Mouse (Mus musculus) adrenal gland (tissue): ENCODE data around the gene Ulk4.

Experiments used
- intact Hi-C: fragments of 180-260 bp; cut with DNase I; formaldehyde crosslinking; loops from one replicate; pipeline ENCODE4 v1.15.1; 2025

Ulk4 gene

DNA sequence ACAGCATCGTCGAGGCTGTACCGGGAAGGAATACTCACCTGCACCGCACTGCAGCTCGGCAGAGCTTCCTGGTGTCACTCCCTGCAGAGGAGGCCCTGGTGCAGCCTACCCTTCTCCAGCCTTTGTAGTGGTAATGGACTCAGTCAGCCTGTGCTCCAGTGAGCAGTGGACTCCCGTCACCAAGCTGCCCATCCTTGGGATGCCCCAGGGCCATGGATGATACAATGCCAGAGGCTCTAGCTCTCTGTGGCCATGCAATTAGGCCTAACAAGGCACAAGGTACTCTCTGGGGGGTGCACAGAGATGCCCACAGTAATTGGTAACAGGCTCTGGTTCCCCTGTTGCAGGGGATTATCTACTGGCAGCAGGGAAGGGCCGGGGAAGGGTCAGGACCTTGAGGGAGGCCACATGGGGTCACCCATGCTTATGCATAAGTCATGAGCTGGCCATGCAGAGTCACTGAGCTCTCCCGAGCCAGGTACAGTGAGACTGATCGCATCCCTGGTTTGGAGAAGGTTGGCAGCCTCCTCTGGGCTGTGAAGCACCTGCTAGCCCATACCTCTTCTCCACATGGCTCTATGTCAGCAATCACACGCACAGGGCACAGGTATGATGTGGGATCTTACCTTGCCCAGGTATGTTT lies 244.6 kb downstream of the Ulk4 start:
- intact Hi-C loops, result no loop called here

- intact Hi-C loops, result no loop called here
Observed at GRCm38 (mm10) chr9:121030949-121031348, 246.0 kb downstream of the Ulk4 start.

DNA sequence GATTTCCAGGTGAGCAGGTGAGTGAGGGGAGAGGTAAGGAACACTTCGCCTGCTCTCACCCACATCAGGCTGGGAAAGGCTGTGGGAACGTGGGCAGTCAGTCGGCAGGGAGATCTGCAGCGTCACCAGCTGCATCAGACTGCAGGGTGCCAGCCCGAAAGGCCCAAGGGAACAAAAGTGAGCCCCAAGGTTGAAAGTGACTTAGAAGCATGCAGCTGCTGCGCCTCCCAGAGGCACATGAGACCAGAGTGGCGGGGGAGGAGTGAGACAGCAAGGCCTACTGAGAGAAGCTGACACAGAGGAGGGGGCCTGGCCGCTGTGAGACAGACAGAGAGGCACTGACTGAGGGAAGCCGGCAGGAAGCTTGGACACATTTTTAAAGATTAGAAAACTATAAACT lies 247.2 kb downstream of the Ulk4 start:
- intact Hi-C loops, result loop anchor here (5.0 kb wide), 1 partner anchor 92 kb away; no protein-coding TSS in a partner anchor

DNA sequence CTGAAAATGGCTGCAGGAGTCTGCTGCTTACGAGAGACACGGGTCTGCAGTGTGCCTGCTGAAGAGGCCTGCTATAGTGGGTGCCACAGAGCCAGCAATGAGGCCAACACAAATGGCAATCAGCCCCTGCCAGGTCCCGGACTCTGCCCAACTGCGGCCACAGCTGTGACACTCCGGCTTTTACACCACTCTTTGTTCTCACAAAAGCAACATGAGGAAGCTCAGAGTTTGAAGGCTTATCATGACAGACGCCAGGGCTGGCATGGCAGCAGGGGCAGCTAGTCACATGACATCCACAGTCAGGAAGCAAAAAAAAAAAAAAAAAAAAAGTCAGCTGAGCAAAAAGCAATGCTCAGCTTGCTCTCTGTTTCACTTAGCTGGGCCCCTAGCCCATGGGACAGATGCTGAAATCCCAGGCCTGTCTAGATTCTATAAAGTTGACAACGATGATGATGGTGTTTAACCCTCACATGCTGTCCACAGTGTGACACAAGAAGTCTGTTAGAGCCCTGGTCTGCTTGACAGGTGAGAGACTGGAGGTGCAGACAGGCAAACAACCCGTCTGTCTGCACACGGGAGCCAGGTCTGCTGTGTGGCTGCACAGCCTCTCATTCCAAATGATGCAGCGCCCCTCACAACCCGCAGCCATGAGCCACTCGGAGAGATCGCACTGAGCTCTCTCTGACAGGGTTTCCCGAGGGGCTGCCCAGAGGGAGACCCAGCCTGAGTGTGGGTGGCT lies 253.3 kb downstream of the Ulk4 start:
- intact Hi-C loops, result no loop called here

- intact Hi-C loops, result no loop called here
Observed at GRCm38 (mm10) chr9:121020360-121020759, 256.6 kb downstream of the Ulk4 start.

GRCm38 (mm10) chr9:121019932-121020331 lies 257.1 kb downstream of the Ulk4 start:
- intact Hi-C loops, result no loop called here

DNA sequence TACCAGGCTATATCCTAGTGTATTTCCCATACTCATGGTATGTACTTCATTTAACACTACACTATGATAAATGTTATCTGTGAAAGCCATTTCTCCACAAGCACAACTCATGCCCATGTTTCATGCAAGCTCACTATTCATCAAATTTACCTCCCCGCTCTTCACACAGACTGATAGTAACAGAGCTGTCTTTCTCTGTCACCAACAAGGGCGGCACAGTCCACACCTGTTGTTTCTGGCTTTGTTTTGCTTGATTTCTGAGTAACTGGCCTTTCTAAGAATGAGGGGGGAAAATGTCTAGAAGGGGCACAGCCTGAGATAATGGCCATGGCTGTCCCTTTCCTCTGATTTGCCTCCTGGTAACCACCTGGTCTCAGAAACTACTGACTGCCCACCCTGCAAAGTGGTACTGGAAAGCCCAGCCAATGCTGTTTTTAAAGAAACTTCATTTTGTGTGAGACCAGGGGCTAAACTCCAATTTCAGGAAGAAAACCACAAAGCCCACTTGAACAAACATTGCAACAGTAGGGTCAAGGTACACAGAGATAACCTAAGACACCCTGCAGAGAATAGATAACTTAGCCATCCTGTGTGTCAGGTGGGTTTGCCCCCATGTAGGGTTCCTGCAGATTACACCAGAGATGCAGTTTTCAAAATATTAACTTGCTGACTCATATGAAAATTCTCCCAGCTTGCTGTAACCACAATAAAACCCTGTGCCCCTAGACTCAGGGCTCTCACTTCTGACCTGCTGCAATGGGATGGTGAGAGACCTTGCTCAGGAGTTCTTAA lies 258.3 kb downstream of the Ulk4 start:
- intact Hi-C loops, result no loop called here

- intact Hi-C loops, result no loop called here
Observed at GRCm38 (mm10) chr9:121015810-121016502, 261.0 kb downstream of the Ulk4 start.

DNA sequence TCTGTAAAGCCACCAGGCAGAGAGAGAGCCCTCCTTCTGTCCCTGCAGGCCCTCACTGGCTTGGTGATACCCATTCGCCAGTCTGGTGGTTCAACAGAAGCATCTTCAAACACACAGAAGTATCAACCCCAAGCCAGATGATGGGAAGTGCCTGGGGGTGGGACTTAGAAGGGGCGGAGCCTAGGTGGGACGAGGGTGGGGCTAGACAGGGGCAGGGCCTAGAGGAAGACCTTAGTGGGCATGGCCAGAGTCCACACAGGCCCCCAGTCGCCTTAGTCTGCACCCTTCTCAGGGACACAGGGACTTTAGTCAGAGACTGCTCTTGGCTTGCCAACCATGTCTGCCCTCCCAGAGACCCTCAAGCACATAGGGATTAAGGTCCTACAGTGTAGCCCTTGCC lies 265.5 kb downstream of the Ulk4 start:
- intact Hi-C loops, result no loop called here

GRCm38 (mm10) chr9:121010544-121010943 lies 266.5 kb downstream of the Ulk4 start:
- intact Hi-C loops, result no loop called here

DNA sequence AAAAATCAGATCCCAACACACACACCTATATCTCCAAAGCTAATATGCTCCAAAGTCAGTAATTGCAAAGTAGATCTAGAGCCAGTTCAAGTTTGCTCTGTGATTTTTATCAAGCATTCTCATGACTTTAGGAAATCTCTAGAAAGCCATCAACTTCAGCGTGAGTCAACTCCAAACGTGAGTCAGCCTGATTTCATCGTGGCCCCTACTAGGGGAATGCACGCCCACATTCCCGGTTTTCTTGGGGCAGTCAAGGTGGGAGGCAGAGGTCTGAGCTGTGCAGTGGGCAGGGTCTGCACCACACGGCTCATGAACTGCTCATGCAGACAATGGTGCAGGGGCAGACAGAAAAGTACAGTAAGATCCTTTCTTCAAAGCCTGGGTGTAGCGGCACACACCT lies 271.0 kb downstream of the Ulk4 start:
- intact Hi-C loops, result no loop called here

GRCm38 (mm10) chr9:121001681-121002540 lies 275.1 kb downstream of the Ulk4 start:
- intact Hi-C loops, result no loop called here

GRCm38 (mm10) chr9:121000641-121001320 lies 276.2 kb downstream of the Ulk4 start:
- intact Hi-C loops, result no loop called here

DNA sequence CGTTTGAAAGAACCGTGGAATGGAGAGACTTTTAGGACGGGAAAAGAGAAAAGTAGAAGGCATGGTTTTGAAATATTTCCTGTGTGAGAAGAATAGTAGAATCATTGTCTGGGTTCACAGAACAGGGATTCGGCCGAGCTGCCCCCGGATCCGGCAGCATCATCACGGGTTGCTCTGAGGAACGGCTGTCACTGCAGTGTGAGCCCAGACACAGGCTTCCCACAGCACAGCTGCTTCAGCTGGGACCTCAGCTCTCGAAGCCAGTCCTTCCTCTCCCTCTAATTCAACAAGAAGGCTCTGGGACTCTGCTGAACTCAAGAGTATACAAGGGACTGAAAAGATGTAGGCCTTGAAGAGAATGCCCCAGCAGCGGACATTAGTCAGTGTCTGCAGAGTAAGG lies 278.3 kb downstream of the Ulk4 start:
- intact Hi-C loops, result no loop called here

DNA sequence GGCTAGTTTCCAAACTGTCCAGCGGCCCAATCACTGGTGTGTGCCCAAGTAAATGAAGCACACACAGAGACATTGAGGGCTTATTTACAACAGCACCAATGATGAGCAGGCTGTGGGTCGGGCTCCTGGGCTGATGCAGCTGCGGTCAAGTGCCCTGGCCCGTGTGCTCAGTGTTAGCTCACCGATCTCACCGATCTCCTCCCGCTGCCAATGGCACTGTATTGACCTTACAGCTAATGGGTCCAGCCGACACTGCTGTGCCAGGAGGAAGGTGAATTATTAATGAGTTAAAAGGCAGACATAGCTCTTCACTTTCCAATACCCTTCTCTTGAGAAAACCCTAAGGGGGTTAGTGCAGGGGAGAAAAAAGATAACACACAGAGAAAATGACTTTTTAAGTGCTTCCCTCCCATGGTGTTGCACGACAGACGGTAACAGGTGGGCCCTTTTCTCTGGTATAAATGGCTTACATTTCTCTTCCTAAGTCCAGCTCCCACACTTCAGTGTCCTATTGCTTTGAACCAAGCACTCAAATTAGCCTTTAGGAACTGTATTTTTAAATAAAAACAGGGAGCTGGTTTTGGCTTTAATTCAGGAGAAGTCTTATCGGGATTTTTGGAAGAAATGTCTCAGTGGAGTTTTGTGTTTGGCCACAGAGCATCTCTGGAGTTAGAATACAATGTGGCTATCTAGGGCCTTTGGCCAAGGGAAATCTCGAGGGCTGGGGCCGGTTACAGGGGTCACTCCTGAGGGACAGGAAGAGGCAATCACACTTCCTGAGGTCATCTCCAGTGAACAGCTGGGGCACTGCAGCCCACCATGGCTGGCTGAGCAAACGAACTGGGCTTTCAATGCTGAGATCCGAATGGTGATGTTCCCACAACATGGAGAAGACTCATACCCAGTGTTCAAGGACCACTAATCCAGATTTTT lies 282.5 kb downstream of the Ulk4 start:
- intact Hi-C loops, result no loop called here

- intact Hi-C loops, result no loop called here
Observed at GRCm38 (mm10) chr9:120993004-120993403, 284.0 kb downstream of the Ulk4 start.

DNA sequence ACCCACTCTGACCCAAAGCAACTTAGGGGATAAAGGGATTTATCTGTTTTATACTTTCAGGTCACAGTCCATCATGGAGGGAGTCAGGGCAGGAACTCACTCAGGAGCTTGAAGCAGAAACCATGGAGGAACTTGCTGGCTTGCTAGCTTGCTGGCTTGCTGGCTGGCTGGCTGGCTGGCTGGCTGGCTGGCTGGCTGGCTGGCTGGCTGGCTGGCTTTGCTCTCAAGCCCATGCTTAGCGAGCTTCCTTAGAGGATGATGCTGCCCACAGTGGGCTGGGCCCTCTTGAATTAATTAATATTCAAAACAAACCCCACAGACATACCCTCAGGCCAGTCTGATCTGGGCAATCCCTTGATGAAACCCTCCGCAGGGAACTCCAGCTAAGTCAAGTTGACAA lies 285.2 kb downstream of the Ulk4 start:
- intact Hi-C loops, result no loop called here

DNA sequence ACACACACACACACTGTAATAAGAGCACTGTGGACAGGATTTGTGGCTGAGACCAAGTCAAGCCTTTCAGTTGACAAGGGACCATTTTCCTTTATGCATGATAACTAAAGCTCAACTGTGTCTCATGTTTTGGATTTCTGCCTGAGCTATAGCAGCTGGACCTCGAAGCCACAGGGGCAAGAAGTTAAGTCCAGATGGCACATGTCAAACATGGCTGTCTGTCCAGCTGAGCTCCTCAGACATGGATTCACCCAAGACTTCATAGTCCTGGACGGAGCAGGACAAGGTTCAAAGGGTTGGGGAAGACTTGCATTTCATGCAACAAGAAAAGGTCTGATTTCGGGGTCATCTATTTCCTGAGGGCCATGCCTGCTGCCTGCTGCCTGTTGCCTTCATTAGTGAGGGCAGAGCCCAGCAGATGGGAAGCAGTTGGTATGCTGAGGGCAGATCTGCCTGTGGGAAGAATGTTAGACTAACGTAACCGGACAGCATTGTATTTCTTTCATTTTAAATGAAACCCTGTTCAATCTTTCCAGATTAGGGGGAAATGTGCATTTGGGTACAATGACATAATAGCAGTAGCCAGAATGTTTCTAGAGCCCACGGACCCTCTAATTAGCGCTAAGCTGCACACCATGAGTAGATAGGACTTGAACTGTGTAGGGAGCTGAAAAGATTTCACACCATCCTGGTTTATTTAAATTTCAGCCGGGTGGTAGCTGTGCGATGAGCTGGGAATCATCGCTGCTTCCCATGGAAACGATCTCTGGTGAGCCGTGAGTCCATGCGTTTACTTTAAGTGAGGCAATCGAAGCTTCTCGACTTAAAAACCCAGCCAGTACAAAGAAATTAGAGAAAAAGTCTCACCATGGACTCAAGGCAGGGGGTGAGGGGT lies 286.9 kb downstream of the Ulk4 start:
- intact Hi-C loops, result no loop called here
